Mouse (Mus musculus) embryonic facial prominence, embryonic 10.5 days (tissue): ENCODE measurements around the gene Armc9. TPM values are rescaled to one million over a fixed set of nuclear protein-coding genes. Genes with fewer than 3 reads are reported as not detected.

ENCODE experiments used
- DNase-seq: peaks from one replicate; pipeline ENCODE4 v3.0.0-alpha.2; 2017; ENCODE audit warnings: low spot score
- H3K27ac ChIP-seq: fragments of 300-500 bp; sonication (generic); replicated peaks from 2 replicates; pipeline ENCODE4 v1.5.1; 2016; ENCODE audit warnings: mild to moderate bottlenecking
- H3K27me3 ChIP-seq: fragments of 300-500 bp; sonication (generic); replicated peaks from 2 replicates; pipeline ENCODE4 v1.6.1; 2016; ENCODE audit warnings: low read depth, mild to moderate bottlenecking; ENCODE audit not compliant: poor library complexity, severe bottlenecking
- H3K36me3 ChIP-seq: fragments of 300-500 bp; sonication (generic); replicated peaks from 2 replicates; pipeline ENCODE4 v1.6.1; 2016; ENCODE audit warnings: mild to moderate bottlenecking, moderate library complexity
- H3K4me1 ChIP-seq: fragments of 300-500 bp; sonication (generic); 2 replicates; pipeline ENCODE4 v1.6.1; 2016
- H3K4me3 ChIP-seq: fragments of 300-500 bp; sonication (generic); 2 replicates; pipeline ENCODE4 v1.5.1; 2016; ENCODE audit warnings: mild to moderate bottlenecking, moderate library complexity
- H3K9me3 ChIP-seq: fragments of 300-500 bp; sonication (generic); 2 replicates; pipeline ENCODE4 v1.6.1; 2016; ENCODE audit warnings: mild to moderate bottlenecking
- WGBS: fragments of 180-500 bp; shearing (Covaris S2); methylation state at CpG from one replicate; pipeline ENCODE4 v1.1.7; 2016; 5-methylcytosine and 5-hydroxymethylcytosine counted together
- polyA plus RNA-seq: library from polyadenylated mRNA; unstranded; fragments of >200 nt; fragmentation: Nextera tagmentation; extraction: Ambion mirVana; gene quantifications from 2 replicates; pipeline ENCODE4 v1.2.1, GENCODE M21; 2016

The Armc9 gene
- polyA plus RNA-seq, 1 experiment from 2014 or later: 35.8 TPM

DNA sequence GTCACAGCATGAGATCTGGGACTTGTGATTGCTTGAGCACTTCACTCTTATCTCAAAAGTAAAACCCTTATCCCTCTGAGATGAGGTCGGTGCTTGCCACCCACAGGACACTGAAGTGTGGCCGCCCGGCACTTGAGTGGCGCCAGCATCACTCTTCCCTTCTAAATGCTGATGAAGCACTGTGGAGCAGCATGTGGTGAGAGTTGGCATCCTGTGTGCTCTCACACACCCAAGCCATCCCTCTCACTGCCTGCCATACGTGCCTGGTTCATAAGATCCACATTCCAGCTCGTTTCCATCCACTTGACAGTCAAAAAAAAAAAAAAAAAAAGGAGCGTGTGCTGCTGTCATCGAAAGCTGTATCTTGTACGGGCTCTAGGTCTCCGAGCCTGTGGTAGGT, 80.5 kb downstream of the Armc9 start:
- 93% methylated on average over 10 of the region's 10 CpGs for WGBS
- H3K27ac ChIP-seq: no peak overlapping the region
- no peaks in the 10 kb centered on the region for H3K27me3 ChIP-seq
- 0 out of 2 replicates have a peak, but pooled peaks cover 3% of the 10 kb centered on the region for H3K36me3 ChIP-seq
- H3K4me1 ChIP-seq: peaks cover 38% of the 10 kb centered on the region
- no peak overlapping the region for H3K4me3 ChIP-seq
- H3K9me3 ChIP-seq: no peaks in the 10 kb centered on the region
- no peak for DNase-seq

DNA sequence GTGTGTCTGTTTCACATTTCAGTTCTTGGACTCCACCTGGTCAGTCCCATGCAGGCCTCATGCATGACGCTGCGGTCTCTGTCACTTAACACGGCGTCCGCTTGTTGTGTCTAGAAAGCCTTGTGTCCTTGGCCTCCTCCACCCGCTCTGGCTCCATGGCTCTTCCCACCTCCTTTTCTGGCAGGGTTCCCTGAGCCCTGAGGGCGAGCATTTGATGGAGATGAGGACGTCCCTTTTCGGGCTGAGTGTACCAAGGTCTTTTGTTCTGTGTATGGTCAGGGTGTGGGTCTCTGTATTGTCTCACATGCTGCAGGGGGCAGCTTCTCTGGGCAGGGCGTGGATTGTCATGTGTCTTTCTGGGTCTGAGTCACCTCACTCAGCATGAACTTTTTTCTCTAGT, 81.9 kb downstream of the Armc9 start:
- H3K27ac ChIP-seq: no peak overlapping the region
- peaks cover 39% of the 10 kb centered on the region for H3K4me1 ChIP-seq
- H3K4me3 ChIP-seq: no peak overlapping the region
- WGBS: 76% methylated on average over 10 of the region's 10 CpGs
- DNase-seq: no peak
- 0 out of 2 replicates have a peak, but pooled peaks cover 3% of the 10 kb centered on the region for H3K36me3 ChIP-seq
- H3K27me3 ChIP-seq: no peaks in the 10 kb centered on the region
- H3K9me3 ChIP-seq: no peaks in the 10 kb centered on the region

DNA sequence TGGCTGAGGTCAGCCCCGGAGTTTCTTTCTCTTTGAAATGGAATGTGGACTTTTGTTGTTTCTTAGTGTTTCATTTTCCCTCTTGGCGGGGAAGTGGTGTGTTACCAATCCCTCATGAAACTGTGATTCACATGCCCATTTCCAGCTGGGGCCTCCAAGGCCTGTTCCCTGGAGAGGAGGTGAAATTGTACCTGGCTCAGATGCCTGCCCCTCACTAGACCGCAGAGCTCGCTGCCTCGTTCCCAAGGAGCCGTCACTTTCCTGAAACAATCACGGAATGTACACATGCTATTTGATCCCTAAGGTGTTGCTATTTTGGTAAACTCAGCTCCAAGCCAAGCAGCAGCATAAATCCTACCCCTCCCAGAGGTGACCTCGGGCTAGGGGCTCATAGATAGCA, 84.4 kb downstream of the Armc9 start:
- WGBS: 62% methylated on average over 8 of the region's 8 CpGs

DNA sequence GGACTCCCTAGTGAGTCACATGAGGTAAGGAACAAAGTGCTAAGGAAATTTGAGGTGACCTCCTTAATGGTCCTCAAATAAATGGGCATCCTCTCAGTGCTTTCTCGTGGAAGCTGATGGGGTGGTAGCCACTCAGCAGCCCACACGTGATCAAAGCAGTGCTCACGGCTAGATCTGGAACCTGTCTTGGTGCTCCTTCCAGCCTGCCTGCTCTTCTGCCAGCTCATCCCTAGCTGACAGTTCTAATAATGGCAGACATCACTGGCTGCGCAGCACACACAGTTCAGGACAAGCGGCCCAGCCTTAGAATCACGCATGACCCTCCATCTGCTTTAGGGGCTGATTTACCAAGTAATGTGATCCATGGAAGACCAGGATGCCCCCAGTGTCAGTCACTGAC, 85.3 kb downstream of the Armc9 start:
- H3K4me1 ChIP-seq: peaks cover 25% of the 10 kb centered on the region
- H3K27ac ChIP-seq: no peak overlapping the region
- H3K36me3 ChIP-seq: peaks cover 7% of the 10 kb centered on the region
- WGBS: 81% methylated on average over 6 of the region's 6 CpGs
- no peaks in the 10 kb centered on the region for H3K27me3 ChIP-seq
- H3K4me3 ChIP-seq: no peak overlapping the region
- DNase-seq: no peak
- no peaks in the 10 kb centered on the region for H3K9me3 ChIP-seq

More for the DNA sequence above, 84.4 kb downstream of the Armc9 start:
- Histone ChIP-seq H3K36me3 (0 out of 2 replicates have a peak, but pooled peaks cover 3% of the 10 kb centered on the region), H3K9me3 (no peaks in the 10 kb centered on the region), H3K27ac (no peak overlapping the region; the same call in 1 of the 2 replicates), H3K4me3 (no peak overlapping the region), H3K4me1 (peaks cover 24% of the 10 kb centered on the region), H3K27me3 (no peaks in the 10 kb centered on the region)
- no peak for DNase-seq

DNA sequence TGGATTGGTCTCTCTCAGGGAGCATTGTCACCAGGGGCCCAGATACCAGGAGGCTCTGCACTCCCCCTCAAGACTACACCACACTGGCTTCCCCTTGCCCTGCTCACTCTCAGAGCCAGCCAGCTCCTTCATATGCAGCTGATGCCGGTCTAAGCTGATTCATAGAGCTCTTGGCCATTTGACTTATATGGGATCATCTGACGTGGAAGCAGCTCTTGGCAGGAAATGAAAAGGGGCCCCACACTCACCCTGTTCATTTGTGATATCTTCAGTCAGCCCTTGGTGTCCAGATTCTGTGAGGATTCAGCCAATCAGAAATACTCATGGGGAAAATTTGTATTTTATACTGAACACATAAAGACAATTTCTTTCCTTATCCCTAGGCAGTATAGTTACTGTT, 86.4 kb downstream of the Armc9 start:
- Histone ChIP-seq H3K4me3 (no peak overlapping the region), H3K4me1 (peaks cover 25% of the 10 kb centered on the region), H3K27me3 (no peaks in the 10 kb centered on the region), H3K36me3 (peaks cover 15% of the 10 kb centered on the region), H3K9me3 (no peaks in the 10 kb centered on the region), H3K27ac (no peak overlapping the region)
- WGBS: 82% methylated on average over 2 of the region's 2 CpGs
- DNase-seq: no peak

DNA sequence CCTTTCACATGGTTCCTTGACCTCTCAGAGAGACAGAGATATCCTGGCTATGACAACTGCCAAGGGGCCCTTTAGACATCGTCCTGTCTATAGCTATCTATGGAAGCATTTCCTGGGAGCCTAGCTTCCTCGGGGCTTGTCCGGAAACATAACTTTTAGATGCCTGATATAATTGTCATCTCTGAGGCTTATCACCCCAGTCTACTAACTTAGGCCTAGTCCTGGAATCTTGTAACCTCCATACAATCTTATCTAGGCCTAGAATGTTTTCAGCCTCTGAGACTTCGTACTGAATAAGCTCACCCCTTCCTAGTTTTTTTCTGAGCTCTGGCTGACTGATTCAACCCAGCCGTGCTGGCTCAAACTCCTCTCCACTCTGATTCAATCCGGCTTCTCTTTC, 88.9 kb downstream of the Armc9 start:
- peaks cover 17% of the 10 kb centered on the region for H3K36me3 ChIP-seq
- no peak overlapping the region for H3K27ac ChIP-seq
- no peaks in the 10 kb centered on the region for H3K27me3 ChIP-seq
- no peak overlapping the region for H3K4me3 ChIP-seq
- WGBS: 88% methylated on average over 6 of the region's 6 CpGs
- peaks cover 23% of the 10 kb centered on the region for H3K4me1 ChIP-seq
- no peaks in the 10 kb centered on the region for H3K9me3 ChIP-seq
- no peak for DNase-seq

DNA sequence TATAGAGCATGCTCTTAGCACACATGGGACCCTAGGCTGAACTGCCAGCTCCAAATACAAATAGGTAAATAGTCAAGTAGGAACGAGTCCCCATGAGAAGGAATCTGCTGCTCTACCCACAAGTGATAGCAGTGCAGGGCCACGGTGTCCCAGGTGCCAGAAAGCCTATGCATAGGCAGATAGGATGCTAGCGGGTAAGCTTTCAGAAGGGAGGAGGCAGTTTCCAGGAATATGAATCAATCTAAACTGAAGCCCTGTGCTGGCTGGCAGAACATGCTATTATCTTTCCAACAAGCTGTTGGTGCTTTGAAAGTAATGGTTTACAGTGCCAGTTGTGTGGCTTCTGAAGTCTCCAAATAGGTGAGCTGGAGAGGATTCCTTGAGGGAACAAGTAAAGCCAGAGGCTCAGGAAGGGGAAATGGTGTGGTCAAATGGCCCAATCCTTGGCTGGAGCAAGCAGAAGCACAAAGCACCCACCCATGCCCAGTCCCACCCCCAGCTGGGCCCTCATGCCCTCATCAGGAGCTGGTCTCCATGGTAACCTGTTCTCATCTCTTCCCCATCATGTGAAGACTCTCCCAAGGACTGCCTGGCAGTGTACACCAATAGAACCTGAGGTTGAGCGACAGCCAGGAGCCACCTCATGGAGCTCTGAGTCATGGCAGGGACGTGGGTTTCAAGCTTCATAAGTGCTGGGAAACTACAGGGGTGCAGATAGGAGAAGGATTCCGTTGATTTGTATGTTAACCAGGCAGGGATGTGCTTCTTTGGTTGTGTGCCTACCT, 90.9 kb downstream of the Armc9 start:
- H3K4me3 ChIP-seq: no peak overlapping the region
- no peaks in the 10 kb centered on the region for H3K27me3 ChIP-seq
- DNase-seq: no peak
- peaks cover 30% of the 10 kb centered on the region for H3K36me3 ChIP-seq
- WGBS: 89% methylated on average over 6 of the region's 6 CpGs
- H3K27ac ChIP-seq: no peak overlapping the region
- no peaks in the 10 kb centered on the region for H3K9me3 ChIP-seq
- H3K4me1 ChIP-seq: peaks cover 7% of the 10 kb centered on the region; the same call in 1 of the 2 replicates

DNA sequence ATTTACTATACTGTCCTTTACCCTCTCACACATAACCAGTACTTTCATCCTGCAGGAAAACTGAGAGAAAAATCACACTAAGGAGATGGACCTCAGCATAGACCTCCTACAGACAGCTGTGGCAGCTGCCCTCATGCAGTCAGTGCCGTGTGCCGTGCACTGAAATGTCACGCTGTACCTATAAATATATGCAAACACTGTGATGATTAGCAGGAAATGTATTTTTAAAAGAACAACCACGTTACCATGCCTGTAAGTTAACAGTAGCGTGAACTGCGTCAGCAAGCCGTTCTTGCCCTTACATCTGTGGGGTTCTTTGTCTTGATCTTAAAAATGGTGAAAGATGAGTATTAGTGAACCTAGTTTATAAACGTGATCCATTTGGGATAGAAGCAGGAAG, 98.8 kb downstream of the Armc9 start:
- H3K4me1 ChIP-seq: no peaks in the 10 kb centered on the region
- no peaks in the 10 kb centered on the region for H3K9me3 ChIP-seq
- 92% methylated on average over 8 of the region's 8 CpGs for WGBS

DNA sequence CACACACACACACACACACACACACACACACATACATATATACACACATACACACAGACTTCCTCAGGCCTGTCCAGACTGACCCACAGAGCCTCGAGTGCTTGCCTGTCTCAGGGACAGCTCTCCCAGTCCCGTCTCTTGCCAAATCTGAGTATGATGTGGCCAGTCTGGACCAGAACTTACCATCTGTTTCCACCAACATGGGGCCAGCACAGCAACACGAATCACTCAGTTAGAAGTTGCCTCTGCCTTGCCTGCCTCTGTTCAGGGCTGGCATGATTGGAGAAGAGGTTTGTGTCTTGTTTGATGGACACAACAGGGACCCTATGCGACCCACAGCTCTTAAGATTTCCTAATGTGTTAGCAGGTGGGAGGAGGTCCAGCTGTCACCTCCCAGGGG, 101.7 kb downstream of the Armc9 start:
- 81% methylated on average over 4 of the region's 4 CpGs for WGBS
- no peaks in the 10 kb centered on the region for H3K4me1 ChIP-seq

More for the DNA sequence above, 98.8 kb downstream of the Armc9 start:
- H3K4me3 ChIP-seq: no peak overlapping the region
- H3K36me3 ChIP-seq: peaks cover 13% of the 10 kb centered on the region
- H3K27me3 ChIP-seq: no peaks in the 10 kb centered on the region
- H3K27ac ChIP-seq: no peak overlapping the region
- DNase-seq: no peak

DNA sequence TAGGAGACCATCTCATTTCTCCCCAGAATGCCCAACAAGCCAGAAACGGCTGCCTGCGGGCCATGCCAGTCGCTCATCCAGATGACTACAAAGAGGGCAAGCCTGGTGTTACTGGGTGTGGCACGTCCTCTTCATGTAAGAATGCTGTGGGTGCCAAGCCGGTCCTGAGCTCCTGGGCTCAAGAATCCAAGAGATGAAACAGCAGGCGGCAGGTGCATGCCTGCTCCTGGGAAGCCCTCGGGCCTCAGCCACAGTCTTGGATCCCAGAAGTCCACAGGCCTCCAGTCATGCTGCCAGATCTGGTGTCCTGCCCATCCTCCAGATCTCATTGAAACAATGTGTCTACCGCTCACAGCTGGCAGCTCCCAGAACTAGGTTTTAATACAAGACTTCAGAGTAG, 102.6 kb downstream of the Armc9 start:
- H3K36me3 ChIP-seq: no peaks in the 10 kb centered on the region; the same call in 1 of the 2 replicates
- no peak for DNase-seq
- no peaks in the 10 kb centered on the region for H3K4me1 ChIP-seq
- H3K27ac ChIP-seq: no peak overlapping the region
- H3K4me3 ChIP-seq: no peak overlapping the region
- no peaks in the 10 kb centered on the region for H3K9me3 ChIP-seq
- H3K27me3 ChIP-seq: no peaks in the 10 kb centered on the region
- 90% methylated on average over 8 of the region's 8 CpGs for WGBS

More for the DNA sequence above, 101.7 kb downstream of the Armc9 start:
- H3K9me3 ChIP-seq: no peaks in the 10 kb centered on the region
- H3K27ac ChIP-seq: no peak overlapping the region
- no peaks in the 10 kb centered on the region; the same call in 1 of the 2 replicates for H3K36me3 ChIP-seq
- H3K4me3 ChIP-seq: no peak overlapping the region
- no peak for DNase-seq
- no peaks in the 10 kb centered on the region for H3K27me3 ChIP-seq

DNA sequence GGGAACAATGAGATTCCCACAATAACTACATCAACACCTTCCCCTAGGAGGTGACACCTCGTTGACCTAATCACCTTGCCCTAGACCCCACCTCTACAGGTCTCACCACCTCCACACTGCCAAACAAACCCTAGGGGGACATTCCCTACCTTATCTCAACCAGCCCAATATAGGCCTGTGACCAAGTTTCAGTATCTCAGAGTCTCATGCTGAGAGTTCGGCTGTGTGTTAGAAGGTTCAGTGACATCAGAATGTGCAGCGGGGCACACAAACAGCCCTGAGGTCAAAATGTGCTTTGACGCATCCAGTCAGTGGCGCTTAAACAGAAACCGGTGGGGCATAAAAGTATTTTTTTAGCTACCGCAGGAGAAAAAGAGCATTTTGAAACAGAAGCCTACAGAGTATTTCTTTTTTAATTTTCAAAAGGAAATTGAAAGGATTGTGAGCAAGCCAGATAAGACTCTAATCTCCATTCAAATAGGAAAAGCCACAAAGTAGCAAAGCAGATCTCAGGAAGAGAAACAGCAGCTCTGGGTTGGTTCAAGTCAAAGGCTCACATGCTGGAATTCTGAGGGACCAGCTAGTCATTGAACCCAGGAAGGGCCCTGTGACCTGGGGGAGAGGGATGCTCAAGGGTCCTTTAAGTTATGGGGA, 103.7 kb downstream of the Armc9 start:
- Histone ChIP-seq H3K4me1 (0 out of 2 replicates have a peak, but pooled peaks cover 1% of the 10 kb centered on the region), H3K27me3 (no peaks in the 10 kb centered on the region), H3K36me3 (no peaks in the 10 kb centered on the region; the same call in 1 of the 2 replicates), H3K9me3 (no peaks in the 10 kb centered on the region), H3K4me3 (no peak overlapping the region), H3K27ac (no peak overlapping the region)
- no peak for DNase-seq
- WGBS: 77% methylated on average over 7 of the region's 7 CpGs

DNA sequence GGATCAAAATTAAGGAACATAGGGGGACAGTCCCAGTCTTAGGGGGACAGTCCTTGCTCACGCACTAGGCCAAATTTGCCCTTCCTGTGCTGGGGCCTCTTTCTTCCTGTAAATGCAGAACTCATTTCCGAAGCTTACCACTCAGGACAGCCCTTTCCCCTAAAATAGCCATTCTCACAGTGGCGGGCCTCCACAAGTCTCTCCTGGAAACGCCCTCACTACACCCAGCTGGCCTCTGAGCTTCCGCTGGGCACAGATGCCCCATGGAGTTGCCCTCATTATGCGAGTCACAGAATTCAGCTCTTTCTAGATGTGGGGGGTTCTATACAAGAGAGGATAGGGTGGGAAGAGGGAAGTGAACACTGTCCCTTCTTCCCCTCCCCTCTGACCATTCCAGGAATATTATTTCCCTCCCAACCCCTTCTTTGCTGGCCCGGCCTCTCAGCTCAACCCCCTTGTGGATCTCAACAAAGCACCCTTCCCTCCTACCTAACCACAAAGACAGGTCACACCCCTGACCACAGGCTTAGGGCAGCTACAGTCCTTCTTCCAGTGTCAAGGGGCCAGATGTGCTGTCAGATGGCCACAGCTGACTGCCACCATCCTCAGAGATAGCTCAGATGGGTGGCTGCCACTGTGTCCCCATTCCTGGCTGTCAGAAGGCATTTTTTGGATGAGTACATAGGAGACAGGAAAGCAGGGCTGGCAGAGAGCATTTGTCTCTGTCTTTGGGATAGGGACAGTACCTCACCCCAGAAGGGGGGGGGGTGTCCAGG, 109.2 kb downstream of the Armc9 start:
- Histone ChIP-seq H3K36me3 (no peaks in the 10 kb centered on the region), H3K9me3 (no peaks in the 10 kb centered on the region), H3K27ac (peak overlapping the region; percentile 24), H3K27me3 (no peaks in the 10 kb centered on the region), H3K4me3 (no peak overlapping the region), H3K4me1 (0 out of 2 replicates have a peak, but pooled peaks cover 5% of the 10 kb centered on the region)
- 70% methylated on average over 7 of the region's 7 CpGs for WGBS
- no peak for DNase-seq
